Mouse (Mus musculus) yolk sac, embryonic 10.5 days (tissue): ENCODE measurements around the gene Wdr63.

ENCODE experiments used
- DNase-seq: peaks from one replicate; pipeline ENCODE4 v3.0.0-alpha.2; 2017; ENCODE audit warnings: low spot score

Wdr63 gene

GRCm38 (mm10) chr3:146053082-146053814 is 54.7 kb downstream of the Wdr63 start:
- DNase-seq = no peak

GRCm38 (mm10) chr3:146051277-146052007 is 56.5 kb downstream of the Wdr63 start:
- DNase-seq = no peak

- DNase-seq = no peak
Measured at GRCm38 (mm10) chr3:146049951-146050350, 58.0 kb downstream of the Wdr63 start.

GRCm38 (mm10) chr3:146047704-146048207 is 60.2 kb downstream of the Wdr63 start:
- peak; percentile 88 for DNase-seq

DNA sequence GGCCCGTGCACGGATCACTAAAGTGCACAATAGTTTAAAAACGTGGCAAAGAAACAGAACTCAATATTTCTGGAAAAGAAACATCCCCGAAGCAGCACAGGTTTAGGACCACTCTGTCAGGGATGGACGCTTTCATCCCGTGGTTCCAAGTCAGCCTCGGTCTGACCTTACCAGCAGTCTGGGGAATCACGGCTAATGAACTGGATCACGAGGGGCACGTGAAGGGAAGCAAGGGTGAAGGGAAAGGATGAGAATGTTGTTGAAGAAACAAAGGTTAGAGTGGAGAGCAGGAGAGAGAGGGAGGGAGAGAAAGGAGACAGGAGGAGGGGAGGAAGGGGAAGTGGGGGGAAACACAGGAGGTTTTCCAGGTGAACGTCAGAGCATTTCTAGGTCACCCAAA is 61.9 kb downstream of the Wdr63 start:
- DNase-seq = no peak

DNA sequence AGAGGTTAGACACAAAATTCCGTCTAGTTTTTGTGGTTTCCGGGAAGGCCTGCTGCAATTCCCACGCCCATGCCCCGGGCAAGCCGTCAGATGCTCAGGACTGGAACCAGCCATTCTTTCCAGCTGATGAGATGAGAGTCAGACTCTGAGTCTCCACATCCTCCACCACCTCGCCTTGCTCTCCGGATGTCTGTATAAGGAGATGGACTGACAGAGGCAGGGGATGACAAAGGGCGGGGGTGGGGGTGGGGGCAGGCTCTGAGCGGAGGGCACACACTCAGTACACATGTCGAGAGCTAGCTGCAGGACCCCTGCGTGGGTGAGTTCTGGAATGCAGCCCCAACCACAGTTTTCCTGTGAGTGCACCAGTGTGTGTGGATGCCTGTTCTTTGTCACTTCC is 63.0 kb downstream of the Wdr63 start:
- peak; percentile 28 for DNase-seq

- DNase-seq = no peak
Measured at GRCm38 (mm10) chr3:146041382-146041781, 66.5 kb downstream of the Wdr63 start.

GRCm38 (mm10) chr3:146039132-146039903 is 68.6 kb downstream of the Wdr63 start:
- no peak for DNase-seq

DNA sequence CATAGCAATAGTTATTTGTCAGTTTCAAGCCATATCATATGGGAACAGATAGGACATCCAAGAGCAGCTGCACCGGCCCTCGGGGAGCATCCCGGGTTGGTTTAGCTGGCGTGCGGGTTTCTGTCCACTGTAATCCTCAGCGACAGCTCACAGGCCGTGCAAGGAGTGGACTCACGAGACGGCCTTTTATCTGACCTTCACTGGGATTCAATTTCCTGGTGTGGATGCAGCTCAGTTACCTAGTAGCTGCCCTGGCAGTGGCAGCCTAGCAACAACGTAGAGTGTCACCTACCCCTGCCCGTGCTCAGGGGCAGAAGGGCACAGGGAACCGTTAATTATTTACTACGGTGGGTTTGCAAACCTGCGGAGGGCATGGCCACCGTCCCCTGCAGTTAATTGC is 70.0 kb downstream of the Wdr63 start:
- DNase-seq = no peak

DNA sequence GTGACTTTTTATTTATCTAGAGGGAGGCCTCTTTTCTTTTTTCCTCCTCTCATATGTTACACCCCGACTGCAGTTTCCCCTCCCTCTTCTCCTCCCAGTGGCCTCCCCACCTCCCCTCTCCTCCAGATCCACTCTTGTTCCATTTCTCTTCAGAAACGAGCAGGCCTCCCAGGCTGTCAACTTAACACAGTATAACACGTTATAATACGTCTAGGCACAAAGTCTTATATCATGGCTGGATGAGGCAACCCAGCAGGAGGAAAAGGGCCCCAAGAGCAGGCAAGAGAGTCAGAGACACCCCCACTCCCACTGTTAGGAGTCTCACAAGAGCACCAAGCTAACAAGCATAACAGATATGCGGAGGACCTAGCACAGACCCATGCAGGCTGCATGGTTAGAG is 75.0 kb downstream of the Wdr63 start:
- no peak for DNase-seq

DNA sequence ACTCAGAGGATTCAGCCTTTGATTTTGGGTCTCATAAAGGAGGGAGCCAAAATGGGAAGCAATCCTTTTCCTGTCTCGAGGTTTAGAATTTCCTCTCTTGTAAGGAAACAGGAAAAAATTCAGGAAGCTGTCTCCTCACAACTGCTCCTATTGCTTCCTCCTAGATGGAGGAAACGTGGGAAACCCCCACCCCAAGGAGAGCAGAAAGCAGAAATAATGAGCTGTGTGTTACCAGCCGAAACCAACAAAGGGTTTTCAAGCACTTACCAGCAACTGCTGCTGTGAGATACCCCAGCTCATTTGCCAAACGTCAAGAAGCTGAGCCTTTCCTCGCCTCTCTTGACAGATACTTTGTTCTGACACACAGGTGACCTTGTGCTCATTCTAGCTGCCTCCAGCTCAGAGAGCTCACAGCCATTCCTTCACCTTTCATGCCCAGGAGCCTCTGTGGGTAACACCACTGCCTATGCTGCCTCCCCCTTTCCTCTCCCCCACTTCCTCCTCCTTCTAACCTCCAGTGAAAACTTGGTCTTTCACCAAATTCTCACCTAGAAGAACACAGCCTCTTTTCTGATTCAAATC is 77.6 kb downstream of the Wdr63 start:
- no peak for DNase-seq

DNA sequence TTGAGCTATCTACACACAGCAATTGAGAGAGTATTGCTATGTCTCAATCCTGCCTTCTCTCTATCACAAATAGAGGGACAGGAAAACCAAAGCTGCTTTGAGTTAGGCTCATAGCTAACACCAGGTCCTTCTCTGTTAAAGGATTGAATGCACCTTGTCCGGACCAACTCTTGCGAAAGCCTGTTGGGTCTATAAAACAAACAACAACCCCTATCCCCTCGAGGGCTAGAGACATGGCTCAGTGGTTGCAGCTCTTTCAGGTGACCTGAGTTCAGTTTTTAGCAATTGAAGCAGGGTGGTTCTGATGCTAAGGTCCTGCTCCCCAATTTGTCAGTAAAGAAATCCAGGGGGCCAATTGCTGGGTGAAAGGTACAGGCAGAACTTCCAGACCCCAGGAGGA is 78.7 kb downstream of the Wdr63 start:
- DNase-seq = peak; percentile 39

GRCm38 (mm10) chr3:146028406-146028805 is 79.5 kb downstream of the Wdr63 start:
- DNase-seq = no peak

DNA sequence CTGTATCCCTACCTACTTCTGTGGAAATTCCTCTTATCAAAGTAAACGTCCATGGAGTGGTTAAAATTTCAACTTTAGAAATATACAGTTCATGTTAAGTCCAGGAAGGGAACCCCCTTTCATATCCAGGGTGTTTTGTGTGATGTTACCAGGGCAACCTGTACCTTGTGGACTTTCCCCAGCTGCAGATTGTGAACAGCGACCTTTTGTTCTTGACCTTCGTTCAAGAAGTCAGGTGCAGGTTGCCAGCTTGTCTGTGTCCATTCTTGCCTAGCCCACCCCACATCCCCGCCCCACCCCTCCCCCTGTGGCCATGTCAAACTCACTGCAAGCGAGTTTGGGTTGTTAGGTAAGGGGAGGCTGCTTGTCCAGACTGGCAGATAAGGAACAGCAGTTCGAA is 80.8 kb downstream of the Wdr63 start:
- peak; percentile 77 for DNase-seq

GRCm38 (mm10) chr3:146025499-146025898 is 82.4 kb downstream of the Wdr63 start:
- DNase-seq = no peak

DNA sequence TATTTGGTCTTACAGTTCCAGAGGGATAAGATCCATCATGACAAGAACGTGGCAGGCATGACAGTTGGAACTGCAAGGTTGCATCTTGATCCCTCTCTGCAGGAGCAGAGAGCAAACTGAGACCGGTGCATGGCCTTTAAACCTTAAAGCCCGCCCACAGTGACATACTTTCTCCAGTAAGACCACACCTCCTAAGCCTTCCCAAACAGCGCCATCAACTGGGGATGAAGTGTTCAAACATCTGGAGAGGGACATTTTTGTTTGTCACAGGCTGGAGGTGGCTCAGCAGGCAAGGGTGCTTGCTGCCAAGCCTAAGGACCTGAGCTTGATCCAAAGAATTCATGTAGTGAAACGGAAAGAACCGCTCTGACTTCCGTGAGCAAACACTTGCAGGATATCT is 83.2 kb downstream of the Wdr63 start:
- no peak for DNase-seq

DNA sequence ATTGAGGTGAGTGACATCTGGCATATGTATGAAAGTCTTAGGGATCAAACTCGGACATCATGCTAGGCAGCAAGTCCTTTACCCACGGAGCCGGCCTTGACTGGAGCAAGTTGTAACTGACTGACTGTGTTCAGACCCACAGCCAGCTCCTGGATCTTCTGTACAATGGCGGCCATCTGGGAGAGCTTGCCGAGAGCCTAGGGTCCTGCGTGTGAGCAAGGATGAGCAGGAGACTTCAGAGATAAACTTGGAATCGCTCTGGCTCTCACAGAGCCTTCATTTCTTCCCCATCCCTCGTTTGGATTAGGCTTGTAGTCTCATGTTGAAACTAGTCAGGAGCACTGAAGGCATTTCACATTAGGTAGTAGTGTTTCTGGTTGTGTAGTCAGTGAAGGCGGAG is 85.7 kb downstream of the Wdr63 start:
- DNase-seq = no peak

- DNase-seq = peak; percentile 29
Measured at GRCm38 (mm10) chr3:146017521-146017920, 90.4 kb downstream of the Wdr63 start.

DNA sequence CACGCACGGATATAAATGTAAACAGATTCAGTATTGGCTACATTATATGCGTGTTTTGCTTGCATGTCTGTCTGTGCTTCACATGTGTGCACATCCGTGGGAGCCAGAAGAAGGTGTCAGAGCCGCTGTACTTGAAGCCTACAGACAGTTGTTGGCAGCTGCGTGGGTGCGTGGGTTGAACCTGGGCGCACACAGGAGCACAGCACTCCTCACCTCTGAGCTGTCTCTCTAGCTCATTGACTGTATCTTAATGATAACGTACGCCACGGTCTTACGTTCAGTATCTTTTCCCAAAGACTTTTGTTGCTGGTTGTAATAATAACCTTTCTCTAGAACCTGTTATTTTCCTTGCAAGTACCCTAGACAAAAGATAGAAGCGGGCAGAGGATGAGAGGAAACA is 91.0 kb downstream of the Wdr63 start:
- DNase-seq = no peak

DNA sequence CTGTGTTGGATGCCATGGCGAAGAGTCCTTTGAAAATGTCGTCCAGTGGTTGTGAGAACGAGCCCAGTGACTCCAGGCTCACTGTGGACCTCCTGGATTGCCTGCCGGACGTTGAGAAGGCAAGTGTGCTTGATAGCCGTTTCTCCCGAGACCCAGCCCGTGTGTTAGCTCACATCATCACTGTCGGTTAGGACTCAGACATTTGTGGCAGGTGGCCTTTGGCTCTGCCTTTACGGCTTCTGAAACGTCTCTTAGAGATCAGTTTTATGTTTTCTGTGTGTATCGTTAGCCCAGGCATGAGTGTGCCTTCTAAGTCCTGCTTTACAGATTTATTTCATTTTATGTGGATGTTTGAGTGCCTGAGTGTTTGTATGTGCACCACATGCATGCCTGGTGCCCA is 93.6 kb downstream of the Wdr63 start:
- DNase-seq = no peak

GRCm38 (mm10) chr3:146013490-146013889 is 94.4 kb downstream of the Wdr63 start:
- no peak for DNase-seq

- DNase-seq = no peak
Measured at GRCm38 (mm10) chr3:146011544-146012218, 96.2 kb downstream of the Wdr63 start.
